Mouse (Mus musculus) myocyte (in vitro differentiated cells): Measurements from ENCODE around the gene Dnajb4. TPM values are rescaled to one million over a fixed set of nuclear protein-coding genes. Genes with fewer than 3 reads are reported as not detected.
A peak's percentile ranks its signal among the peaks of the same experiment; 100 is the strongest.
"Not testable (repeated sequence)": the region's sequence is repeated elsewhere in the genome, so short reads cannot be mapped to it uniquely, and the experiment has no call there.

Experiments used
- H3K27me3 ChIP-seq: one replicate; pipeline ENCODE4 v1.6.1; 2011; ENCODE audit not compliant: control insufficient read depth, insufficient read depth, insufficient read length
- H3K36me3 ChIP-seq: one replicate; pipeline ENCODE4 v1.6.1; 2011; ENCODE audit not compliant: control insufficient read depth, insufficient read depth
- H3K4me2 ChIP-seq: one replicate; pipeline ENCODE4 v1.6.1; 2011; ENCODE audit warnings: low read depth, control low read depth
- H3K4me3 ChIP-seq: one replicate; pipeline ENCODE4 v1.5.1; 2011; ENCODE audit warnings: mild to moderate bottlenecking, control low read depth, moderate library complexity
- H3K79me2 ChIP-seq: one replicate; pipeline ENCODE4 v1.6.1; 2011; ENCODE audit not compliant: control insufficient read depth, insufficient read depth
- H3ac ChIP-seq: one replicate; pipeline ENCODE4 v1.6.1; 2011; ENCODE audit not compliant: control insufficient read depth, insufficient read length
- CEBPB ChIP-seq: IDR thresholded peaks from 2 replicates; pipeline ENCODE4 v1.6.1; 2011; ENCODE audit warnings: mild to moderate bottlenecking, moderate library complexity; ENCODE audit not compliant: poor library complexity, insufficient read depth, severe bottlenecking
- E2F4 ChIP-seq: IDR thresholded peaks from one replicate; pipeline ENCODE4 v1.6.1; 2011; ENCODE audit warnings: mild to moderate bottlenecking, control low read depth, moderate library complexity; ENCODE audit not compliant: insufficient read depth
- MAX ChIP-seq: IDR thresholded peaks from one replicate; pipeline ENCODE4 v1.6.1; 2011; ENCODE audit warnings: low read depth, mild to moderate bottlenecking, control low read depth
- MYOD1 ChIP-seq, 3 experiments: IDR thresholded peaks; one replicate each; pipeline ENCODE4 v1.6.1; 2011; ENCODE audit warnings: control low read depth in 2 of 3, low read depth in 2 of 3, mild to moderate bottlenecking in 2 of 3, moderate library complexity in 1 of 3; ENCODE audit not compliant: insufficient read length in 2 of 3, control insufficient read depth in 1 of 3
- MYOG ChIP-seq, 3 experiments: IDR thresholded peaks; one replicate each; pipeline ENCODE4 v1.6.1; 2011; ENCODE audit warnings: control low read depth in 2 of 3, low read depth in 2 of 3, mild to moderate bottlenecking in 2 of 3; ENCODE audit not compliant: insufficient read length in 2 of 3, control insufficient read depth in 1 of 3, insufficient read depth in 1 of 3
- POLR2A ChIP-seq: IDR thresholded peaks from one replicate; pipeline ENCODE4 v1.6.1; 2011; ENCODE audit warnings: low read depth, mild to moderate bottlenecking, control low read depth, moderate library complexity; ENCODE audit not compliant: insufficient read length
- POLR2AphosphoS2 ChIP-seq: IDR thresholded peaks from one replicate; pipeline ENCODE4 v1.6.1; 2011; ENCODE audit warnings: low read depth, control low read depth; ENCODE audit not compliant: insufficient read length
- REST ChIP-seq: IDR thresholded peaks from one replicate; pipeline ENCODE4 v1.6.1; 2011; ENCODE audit warnings: mild to moderate bottlenecking, control low read depth, moderate library complexity; ENCODE audit not compliant: insufficient read depth, insufficient read length
- SRF ChIP-seq: IDR thresholded peaks from one replicate; pipeline ENCODE4 v1.6.1; 2011; ENCODE audit warnings: low read depth; ENCODE audit not compliant: control insufficient read depth, insufficient read length
- TCF12 ChIP-seq: IDR thresholded peaks from one replicate; pipeline ENCODE4 v1.6.1; 2011; ENCODE audit warnings: mild to moderate bottlenecking, control low read depth; ENCODE audit not compliant: poor library complexity, insufficient read depth, severe bottlenecking
- TCF3 ChIP-seq: IDR thresholded peaks from one replicate; pipeline ENCODE4 v1.6.1; 2011; ENCODE audit warnings: low read depth, control low read depth; ENCODE audit not compliant: insufficient read length
- USF1 ChIP-seq: IDR thresholded peaks from one replicate; pipeline ENCODE4 v1.6.1; 2011; ENCODE audit warnings: low read depth, mild to moderate bottlenecking, control low read depth, moderate library complexity
- polyA plus RNA-seq: library from polyadenylated mRNA; unstranded; fragments of >200 nt; fragmentation: generic; extraction: Trizol; gene quantifications from one replicate; pipeline ENCODE4 v1.2.1, GENCODE M21; 2012; ENCODE audit warnings: missing spikeins

Dnajb4 gene
- polyA plus RNA-seq, 1 experiment: 8.1 TPM

DNA sequence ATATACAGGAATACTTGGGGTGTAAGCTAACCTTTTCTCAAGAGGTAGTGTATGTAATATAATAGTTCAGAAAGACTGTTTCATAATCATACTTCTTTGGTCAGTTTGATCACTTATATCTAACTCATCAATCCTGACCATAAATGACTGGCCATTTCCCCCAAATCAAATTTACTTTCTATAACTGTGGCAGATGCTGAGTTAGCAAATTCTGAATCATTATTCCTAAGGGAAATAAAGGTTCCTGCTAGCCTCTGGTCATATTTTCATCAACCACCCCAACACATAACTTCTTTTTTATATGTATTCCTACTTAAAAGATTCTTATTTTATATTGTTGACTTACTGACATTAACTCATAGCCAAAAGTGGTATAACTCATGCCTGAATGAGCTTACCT lies 7.2 kb downstream of the Dnajb4 start:
- TF ChIP-seq POLR2AphosphoS2: no peak
- no peak for TF ChIP-seq POLR2A
- TF ChIP-seq MYOG (IDR thresholded peaks at IDR 0.05; ENCODE audit: control insufficient read depth in 1 of 3, insufficient read depth in 1 of 3, insufficient read length in 2 of 3, low read depth in 2 of 3): no peak
- no peak for TF ChIP-seq MYOD1 (IDR thresholded peaks at IDR 0.05; ENCODE audit: control insufficient read depth in 1 of 3, insufficient read length in 2 of 3, low read depth in 2 of 3)
- no peak for TF ChIP-seq TCF12
- TF ChIP-seq REST: no peak
- no peak for TF ChIP-seq SRF
- TF ChIP-seq MAX: no peak
- TF ChIP-seq CEBPB: no peak
- no peak for TF ChIP-seq E2F4
- TF ChIP-seq USF1: no peak
- no peak for TF ChIP-seq TCF3
- peaks cover 3% of the 10 kb centered on the region for H3K79me2 ChIP-seq
- no peaks in the 10 kb centered on the region for H3K27me3 ChIP-seq

GRCm38 (mm10) chr3:152201651-152202050 lies 8.5 kb downstream of the Dnajb4 start:
- no peaks in the 10 kb centered on the region for H3K36me3 ChIP-seq
- no peak overlapping the region for H3ac ChIP-seq
- no peak overlapping the region for H3K4me2 ChIP-seq
- no peak for TF ChIP-seq MAX
- no peak for TF ChIP-seq TCF12
- TF ChIP-seq SRF: no peak
- no peak for TF ChIP-seq MYOG (IDR thresholded peaks at IDR 0.05; ENCODE audit: control insufficient read depth in 1 of 3, insufficient read depth in 1 of 3, insufficient read length in 2 of 3, low read depth in 2 of 3)
- no peak for TF ChIP-seq USF1
- TF ChIP-seq POLR2A: no peak
- no peak for TF ChIP-seq TCF3
- no peak for TF ChIP-seq CEBPB
- TF ChIP-seq E2F4: no peak
- no peak for TF ChIP-seq POLR2AphosphoS2
- TF ChIP-seq REST: no peak
- TF ChIP-seq MYOD1 (IDR thresholded peaks at IDR 0.05; ENCODE audit: control insufficient read depth in 1 of 3, insufficient read length in 2 of 3, low read depth in 2 of 3): no peak
- no peak overlapping the region for H3K4me3 ChIP-seq
- no peaks in the 10 kb centered on the region for H3K79me2 ChIP-seq
- no peaks in the 10 kb centered on the region for H3K27me3 ChIP-seq

More for the DNA sequence above, 7.2 kb downstream of the Dnajb4 start:
- Histone ChIP-seq H3ac (no peak overlapping the region), H3K36me3 (no peaks in the 10 kb centered on the region), H3K4me3 (no peak overlapping the region), H3K4me2 (no peak overlapping the region)

DNA sequence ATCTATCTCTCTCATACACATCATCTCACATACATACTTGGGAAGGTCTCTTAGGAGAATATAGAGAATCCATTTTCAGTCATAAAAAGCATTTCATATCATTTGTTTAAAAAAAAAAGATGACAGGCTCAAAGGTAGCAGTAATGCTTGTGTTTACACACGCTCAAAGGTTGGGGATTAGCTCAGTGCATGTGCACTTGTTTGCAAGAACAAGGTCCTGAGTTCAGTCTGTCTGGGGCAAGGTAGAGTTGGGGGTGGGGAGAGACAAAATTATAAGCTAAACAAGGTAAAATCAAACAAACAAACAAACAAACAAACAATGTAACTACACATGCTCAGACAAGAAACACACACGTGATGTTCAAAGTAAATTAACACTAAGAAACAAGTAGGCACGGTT lies 8.9 kb downstream of the Dnajb4 start:
- Histone ChIP-seq H3K4me2 (no peak overlapping the region), H3K4me3 (no peak overlapping the region), H3K36me3 (no peaks in the 10 kb centered on the region), H3K79me2 (no peaks in the 10 kb centered on the region), H3ac (no peak overlapping the region), H3K27me3 (no peaks in the 10 kb centered on the region)
- TF ChIP-seq MYOG (IDR thresholded peaks at IDR 0.05; ENCODE audit: control insufficient read depth in 1 of 3, insufficient read depth in 1 of 3, insufficient read length in 2 of 3, low read depth in 2 of 3) (no peak), CEBPB (no peak), POLR2AphosphoS2 (no peak), TCF12 (no peak)

GRCm38 (mm10) chr3:152199125-152199524 lies 11.0 kb downstream of the Dnajb4 start:
- Histone ChIP-seq H3K4me2 (no peak overlapping the region), H3K36me3 (no peaks in the 10 kb centered on the region), H3K4me3 (no peak overlapping the region), H3ac (no peak overlapping the region), H3K79me2 (no peaks in the 10 kb centered on the region), H3K27me3 (no peaks in the 10 kb centered on the region)
- TF ChIP-seq SRF: no peak
- TF ChIP-seq MYOD1 (IDR thresholded peaks at IDR 0.05; ENCODE audit: control insufficient read depth in 1 of 3, insufficient read length in 2 of 3, low read depth in 2 of 3): no peak
- no peak for TF ChIP-seq E2F4
- no peak for TF ChIP-seq TCF3
- TF ChIP-seq POLR2AphosphoS2: no peak
- TF ChIP-seq MYOG (IDR thresholded peaks at IDR 0.05; ENCODE audit: control insufficient read depth in 1 of 3, insufficient read depth in 1 of 3, insufficient read length in 2 of 3, low read depth in 2 of 3): no peak

DNA sequence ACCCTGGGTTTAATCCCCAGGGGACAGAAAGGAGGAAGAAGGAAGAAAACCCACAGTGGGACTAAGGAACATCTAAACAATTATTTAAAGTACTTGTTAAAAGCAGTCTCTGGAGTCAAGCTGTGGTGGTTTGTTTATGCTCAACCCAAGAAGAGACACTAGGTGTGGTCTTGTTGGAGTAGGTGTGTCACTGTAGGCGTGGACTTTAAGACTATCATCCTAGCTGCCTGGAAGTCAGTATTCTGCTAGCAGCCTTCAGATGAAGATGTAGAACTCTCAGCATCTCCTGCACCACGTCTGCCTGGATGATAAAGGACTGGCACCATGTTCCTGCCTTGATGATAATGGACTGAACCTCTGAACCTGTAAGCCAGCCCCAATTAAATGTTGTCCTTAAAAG lies 12.9 kb downstream of the Dnajb4 start:
- peaks cover 12% of the 10 kb centered on the region for H3K79me2 ChIP-seq
- not testable (repeated sequence) for H3K27me3 ChIP-seq, H3K4me2 ChIP-seq, H3K4me3 ChIP-seq, H3ac ChIP-seq, H3K36me3 ChIP-seq

DNA sequence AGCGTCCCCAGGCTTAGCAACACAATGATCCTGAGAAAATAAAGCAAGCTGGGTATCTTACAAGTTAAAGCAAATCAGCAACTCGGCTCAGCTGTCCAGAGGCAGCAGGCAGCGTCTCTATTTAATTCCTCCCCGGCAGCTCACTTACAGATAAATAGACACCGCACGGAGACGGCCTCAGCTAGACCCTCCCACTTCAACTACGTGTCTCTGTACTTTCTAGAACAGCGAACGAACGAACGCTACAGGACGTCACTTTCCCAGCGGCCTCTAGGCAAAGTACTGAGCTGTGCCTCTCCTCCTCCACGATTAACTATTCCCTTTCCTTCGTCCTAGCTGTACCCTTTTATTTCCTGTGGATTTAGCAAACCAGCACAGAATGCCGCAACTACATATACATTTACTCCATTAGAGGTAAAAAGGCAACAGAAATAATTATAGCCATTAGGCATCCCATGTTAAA lies 16.4 kb downstream of the Dnajb4 start:
- Histone ChIP-seq H3K27me3 (no peaks in the 10 kb centered on the region), H3K79me2 (peaks cover 48% of the 10 kb centered on the region), H3ac (no peak overlapping the region), H3K4me2 (peak overlapping the region; percentile 79), H3K4me3 (peak overlapping the region; percentile 62), H3K36me3 (no peaks in the 10 kb centered on the region)
- TF ChIP-seq POLR2AphosphoS2 (peak; percentile 94), CEBPB (no peak), POLR2A (peak; percentile 82), TCF3 (no peak)
